Mouse (Mus musculus) retina, postnatal 1 day (tissue): ENCODE measurements at regions not wholly inside any gene's neighbourhood (a gene's known extent, or its start where the extent isn't known, plus 50 kb on each side); places are given as distances from the start of the nearest gene placed in this dataset.

Experiments
- DNase-seq: peaks from one replicate; pipeline ENCODE4 v3.0.0-alpha.2; 2012

DNA sequence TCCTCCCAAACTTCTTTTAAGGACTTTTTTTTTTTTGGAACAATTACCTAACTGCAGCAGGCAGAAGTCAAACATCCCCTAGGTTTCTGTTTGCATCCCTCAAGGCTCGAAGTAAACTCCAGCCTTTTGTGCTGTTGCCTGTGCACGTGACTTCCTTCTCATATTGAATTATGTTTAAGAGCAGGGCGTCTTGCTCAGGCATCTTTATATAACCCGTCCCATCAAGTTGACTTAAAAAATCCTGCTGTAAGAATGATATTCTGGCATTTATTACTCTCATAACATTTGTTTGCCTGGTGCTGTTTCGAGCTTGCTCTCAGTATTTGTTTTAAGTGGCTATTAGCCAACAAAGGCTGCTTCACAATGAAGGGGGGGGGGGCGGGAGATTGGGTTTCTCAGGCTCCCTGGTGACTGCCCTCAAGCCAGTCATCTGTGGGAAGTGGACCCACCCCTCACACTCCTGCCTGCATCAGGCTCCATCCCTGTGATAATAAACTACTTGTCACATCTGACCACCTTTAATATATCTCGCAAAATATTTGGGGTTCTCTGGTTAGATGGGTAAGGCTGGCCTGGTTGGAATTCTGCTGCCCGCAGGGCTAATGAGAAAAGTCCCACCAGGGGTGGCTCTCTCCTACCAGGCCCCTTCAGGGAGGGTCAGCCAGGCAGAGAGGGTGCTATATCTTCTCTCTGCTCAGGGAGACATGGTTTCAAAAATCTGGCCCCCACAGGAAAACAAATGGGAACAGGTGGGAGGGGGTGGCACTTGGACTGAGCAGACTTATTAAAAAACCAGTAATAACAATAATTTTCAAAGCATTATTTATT lies 277.1 kb upstream of the Atp5g3 start:
- no peak for DNase-seq

DNA sequence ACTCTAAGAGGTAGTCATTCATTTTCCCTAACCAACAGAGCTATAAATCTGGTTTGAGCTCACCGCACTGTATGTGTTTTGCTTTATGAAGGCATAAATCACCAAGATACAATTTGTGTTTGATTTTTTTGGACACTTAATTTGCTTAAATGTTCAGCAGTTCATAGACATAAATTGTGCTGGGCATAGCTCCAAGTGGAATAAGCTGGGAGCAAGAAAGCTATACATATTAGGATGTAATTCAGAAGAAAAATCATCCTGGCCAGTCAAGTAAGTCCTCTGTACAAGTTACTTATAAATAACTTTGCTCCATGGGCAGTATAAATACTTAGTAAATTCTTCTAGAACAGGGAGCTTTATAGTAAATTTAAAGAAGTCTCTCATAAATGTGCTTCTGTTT lies 267.0 kb upstream of the Atp5g3 start:
- DNase-seq, result no peak

DNA sequence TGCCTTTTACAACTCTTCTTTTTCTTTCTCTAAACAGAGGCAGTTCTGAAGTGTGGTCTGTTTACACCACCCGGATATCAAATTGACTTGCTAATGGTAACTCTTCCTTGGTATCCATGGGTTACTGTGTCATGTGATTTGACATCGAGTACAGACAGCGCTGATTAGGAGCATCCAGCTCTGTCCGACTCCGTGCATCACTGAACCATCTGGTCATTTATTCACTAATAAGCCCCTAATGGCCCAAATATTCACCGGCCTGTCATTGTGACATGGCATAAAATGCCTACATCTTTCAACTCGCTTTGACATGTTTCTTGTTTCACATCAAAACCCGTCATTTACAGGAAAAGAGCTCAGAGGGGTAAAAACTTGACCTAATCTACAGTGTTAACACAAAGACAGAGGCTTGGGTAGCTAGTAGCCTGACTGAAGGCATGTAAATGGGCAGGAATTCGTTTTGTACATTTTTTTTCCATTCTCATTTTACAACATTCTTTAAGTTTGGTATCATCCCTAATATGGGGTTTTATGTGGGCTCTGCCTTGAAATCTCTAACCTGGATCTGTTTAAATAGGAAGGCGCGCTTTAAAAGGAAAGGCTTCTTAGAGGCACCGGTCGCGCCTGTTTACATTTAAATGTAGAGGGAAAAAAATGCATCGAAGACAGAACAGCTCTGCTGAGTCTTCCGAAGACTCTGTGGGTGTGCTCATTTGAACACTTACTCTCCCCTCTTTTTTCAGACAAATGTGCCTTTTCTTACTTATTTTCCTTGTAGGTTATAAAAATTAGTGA lies 257.8 kb upstream of the Atp5g3 start:
- peak; percentile 82 for DNase-seq

DNA sequence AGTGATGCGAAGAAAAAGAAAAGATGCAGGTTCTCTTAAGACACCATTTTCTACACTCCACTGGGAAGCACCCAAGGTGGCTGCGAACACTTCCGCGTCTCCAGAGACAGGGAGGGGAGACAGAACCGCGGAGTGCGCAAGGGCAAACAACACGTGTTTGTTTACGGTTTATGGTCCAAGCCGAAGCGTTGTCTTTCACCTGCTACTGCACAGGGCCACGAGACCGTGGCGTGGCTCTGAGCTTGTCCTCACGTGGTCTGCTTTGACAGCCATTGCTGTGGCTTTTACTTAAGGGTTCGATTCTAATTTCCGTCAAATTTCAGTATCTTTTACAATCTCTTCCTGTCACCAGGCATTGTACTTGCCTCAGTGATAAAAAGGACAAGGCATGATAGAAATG lies 257.2 kb upstream of the Atp5g3 start:
- peak; percentile 22 for DNase-seq

DNA sequence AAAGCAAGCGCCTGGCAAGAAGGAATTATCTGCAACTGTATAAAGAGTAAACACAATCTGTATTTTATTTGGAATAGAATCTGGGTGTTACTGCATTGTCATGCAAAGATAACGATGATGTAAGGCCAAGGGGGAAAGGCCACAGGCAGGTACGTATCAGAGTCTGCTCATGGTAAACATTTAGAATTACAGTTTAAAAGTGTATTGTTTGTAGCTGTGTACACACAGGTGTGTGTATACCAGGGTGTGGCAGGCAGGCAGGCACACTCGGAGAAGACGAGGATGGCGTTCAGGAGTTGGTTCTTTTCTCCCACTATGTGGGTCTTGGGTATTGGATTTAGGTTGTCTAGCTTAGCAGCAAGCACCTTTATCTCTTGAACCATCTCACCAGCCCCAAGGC lies 242.9 kb upstream of the Atp5g3 start:
- no peak for DNase-seq

DNA sequence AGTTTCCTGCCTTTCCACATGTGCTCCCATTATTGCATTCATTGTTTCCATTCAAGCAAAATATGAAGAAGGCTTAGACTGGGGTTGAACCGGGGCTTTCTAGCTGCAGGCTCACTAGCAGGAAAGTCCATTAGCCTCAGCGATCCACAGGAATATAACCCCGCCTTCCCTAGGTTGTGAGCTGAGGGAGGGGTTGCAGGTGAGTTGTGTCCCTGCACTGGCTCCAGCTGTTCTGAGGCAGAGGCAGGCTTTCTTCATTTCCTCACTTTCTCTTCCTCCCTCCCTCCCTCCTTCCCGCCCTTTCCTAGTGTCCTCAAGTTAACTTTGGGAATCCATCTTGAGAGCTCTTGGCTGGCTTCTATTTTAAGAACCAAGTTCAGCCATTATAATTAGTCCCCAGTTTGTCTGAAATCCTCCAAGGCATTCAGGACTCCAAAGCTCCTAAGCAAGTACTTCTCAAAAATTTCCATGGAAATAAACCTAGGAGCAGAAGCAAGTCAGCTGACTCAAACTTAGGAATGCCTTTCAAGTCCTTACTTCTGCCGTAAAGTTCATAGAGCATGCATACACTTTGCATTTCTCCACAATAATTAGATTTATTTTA lies 242.2 kb upstream of the Atp5g3 start:
- no peak for DNase-seq

DNA sequence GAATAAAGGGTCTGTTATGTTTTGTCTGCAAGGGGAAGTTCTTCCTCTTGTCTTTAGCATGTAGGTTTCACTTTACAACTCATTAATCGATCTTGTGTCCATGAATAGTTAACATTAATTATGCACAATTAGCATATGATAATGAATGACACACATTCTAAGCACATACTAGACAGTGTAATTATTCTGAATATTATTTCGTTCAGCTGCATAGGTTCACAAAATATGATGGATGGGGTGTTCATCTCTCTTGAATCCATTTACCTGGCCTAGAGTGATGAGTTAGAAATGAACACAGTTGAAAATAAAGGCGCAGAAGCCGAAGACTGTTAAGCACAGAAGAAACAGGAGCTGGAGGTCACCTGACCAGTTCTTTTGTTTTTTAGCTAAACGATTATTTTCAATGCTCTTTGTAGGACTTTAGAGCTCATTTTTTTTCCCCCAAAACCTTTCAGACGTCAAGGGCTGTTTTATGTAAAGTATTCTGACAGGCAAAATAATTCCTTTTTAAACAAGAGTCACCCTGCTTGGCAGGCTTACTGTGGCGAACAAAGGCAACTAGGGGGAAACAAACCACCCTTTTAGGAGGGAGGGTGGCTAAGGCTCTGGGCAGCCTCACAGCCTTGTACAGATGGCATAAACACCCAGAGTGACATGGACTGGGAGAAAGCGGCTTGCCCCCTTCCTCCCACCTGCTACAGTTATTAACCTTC lies 241.6 kb upstream of the Atp5g3 start:
- peak; percentile 69 for DNase-seq

DNA sequence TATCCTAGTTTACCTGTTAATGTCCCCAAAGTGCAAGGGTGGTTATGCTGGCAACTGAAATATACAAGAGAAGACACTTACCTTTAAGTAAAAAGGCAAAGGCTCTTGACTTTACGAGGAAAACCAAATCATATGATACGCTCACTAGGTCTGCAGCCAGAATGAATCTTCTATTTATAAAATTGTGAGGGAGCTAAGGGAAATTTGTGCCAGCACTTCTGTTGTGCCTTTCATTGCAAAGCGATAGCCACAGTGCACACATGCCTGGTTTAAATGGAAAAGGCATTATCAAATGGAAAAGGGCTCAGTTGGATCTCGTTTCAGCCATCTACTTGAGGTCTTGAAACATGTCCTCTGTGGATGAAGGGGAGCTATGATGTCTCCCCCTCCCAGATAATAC lies 236.1 kb upstream of the Atp5g3 start:
- DNase-seq, result no peak

DNA sequence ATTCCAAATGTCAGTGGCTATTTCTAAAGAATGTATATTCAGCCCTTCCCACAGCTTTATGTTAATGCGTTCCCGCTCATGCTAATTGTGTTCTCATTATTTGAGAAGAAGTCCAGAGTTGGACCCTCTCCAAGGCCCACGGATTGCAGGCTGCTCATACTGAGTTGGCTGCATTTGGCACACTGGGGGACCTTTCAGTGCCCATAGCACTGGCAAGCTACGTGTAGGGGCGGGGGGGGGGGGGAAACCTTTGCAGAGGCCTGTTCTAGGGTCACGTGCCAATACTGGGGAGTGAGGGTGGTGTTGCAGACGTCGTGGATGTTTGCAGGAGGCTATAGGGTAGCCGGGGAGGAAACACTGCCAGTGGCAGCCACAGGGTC lies 225.5 kb upstream of the Atp5g3 start:
- peak; percentile 87 for DNase-seq

DNA sequence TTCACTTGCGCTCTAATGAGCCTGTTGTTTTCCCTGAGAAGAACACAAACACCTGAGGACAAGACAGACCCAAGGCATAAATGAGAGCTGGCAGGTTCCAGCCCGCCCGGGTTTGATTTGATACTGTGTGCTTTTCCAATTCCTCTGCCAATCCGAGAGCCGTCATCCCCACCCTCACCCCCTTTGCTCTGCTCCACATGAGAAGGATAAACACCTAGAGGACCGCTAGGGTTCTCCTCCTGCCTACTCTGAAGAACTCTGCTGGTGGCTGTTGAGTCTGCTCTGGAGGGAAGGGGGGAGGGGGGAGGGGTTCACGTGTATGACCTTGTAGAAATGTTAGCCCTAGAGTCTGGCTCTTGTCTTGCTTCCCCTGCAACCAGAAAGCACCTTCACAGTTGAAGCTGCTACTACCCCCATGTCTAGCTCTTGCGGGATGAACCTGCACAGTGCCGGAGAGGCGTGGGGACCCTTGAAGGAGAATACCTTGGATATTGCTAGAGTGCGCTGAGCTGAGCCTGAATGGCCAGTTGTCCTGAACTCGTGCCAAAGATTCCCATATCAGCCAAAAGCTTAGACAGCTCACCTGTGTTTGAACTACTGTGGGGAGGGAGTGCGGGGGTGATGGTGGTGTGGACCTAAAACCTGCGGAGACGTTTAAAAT lies 225.0 kb upstream of the Atp5g3 start:
- DNase-seq, result peak; percentile 43

DNA sequence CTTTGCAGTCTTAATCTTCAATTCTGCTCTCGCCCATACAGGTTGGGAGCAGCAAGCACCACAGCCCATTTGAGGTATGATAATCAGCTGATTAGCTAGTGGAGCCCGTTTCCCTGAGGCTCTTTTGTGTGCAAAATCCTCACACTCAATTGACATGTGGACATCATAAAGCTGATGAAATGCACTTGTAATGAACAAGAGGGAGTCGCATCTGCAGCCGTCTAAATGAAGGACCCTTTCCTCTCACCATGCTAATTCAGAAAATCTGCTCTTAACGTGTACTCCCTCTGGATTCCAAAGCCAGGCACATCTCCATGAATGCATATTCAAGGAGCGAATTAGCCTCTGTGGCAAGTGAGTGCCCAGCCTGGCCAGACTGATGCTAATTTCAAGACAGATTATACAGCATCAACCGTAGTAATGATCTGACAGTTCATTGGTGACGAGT lies 219.0 kb upstream of the Atp5g3 start:
- peak; percentile 58 for DNase-seq

DNA sequence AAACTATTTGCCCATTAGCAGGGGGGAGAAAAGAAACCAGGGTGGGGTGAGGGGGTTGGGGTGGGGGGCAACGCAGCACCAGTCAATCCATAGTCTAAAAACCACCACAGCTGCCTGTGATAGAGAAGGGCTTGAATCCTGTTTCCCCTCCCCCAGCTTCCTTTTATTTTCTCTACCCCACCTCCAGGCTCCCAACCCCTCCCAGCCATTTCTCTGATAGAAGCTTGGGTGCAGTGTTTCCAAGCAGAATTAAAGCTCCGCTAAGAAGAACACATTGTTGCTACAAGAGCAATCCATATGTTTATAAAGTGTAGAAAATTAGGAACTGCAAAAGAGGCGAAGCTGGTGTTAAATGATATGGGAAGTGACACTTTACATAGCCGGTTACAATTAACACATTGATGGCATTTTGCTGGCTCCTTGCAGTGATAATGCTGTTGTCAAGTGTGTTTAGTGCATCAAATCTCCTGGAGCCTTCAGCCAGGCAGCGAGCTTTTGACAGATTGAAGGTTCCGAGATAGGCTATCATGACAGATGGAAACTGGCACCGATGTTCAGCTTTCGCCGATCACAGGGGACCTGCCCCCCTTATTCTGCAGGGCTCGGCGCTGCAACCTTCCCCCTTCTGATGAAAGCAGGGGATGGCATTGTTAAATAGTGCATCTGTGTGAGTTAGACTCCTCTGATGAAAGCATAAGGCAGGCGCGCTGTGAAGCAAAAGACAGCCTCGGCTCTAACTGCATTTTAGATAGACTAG lies 217.8 kb upstream of the Atp5g3 start:
- DNase-seq, result peak; percentile 69

DNA sequence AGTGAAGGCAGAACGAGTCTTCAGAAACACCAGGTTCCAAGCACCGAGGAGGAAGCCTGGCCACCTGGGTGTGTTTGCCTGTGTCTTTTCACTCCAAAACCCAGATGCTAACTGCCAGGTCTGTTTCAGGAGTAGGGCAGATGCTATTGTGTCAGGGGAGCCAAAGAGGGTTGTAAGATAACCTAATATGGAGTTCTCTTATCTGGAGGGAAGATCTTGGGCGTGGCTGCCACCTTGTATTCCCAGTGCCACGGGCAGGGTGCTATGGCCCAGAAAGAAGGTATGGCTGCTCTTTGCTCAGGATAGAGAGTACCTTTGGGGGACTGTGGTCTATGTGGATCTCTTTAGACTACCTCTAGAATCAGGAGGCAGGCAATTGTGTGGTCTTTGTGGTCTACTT lies 216.0 kb upstream of the Atp5g3 start:
- no peak for DNase-seq

DNA sequence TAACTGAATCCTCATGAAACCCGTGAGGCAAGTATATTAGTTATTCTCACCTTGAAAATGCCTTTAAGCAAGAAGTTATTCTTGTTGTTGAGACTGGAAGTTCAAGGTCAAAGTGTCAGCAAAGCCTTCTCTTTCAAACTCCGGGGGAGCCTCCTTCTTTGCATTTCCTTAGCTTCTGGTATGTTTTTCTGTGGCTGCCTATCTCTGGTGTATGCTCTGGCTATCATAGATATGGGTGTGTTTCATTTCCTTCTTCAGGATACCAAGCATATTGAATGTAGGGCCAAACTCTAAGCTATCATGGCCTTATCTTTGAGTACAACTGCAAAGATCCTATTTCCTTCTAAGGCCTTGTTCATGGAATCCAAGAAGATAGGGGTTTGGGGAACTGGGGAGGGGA lies 213.1 kb upstream of the Atp5g3 start:
- no peak for DNase-seq

DNA sequence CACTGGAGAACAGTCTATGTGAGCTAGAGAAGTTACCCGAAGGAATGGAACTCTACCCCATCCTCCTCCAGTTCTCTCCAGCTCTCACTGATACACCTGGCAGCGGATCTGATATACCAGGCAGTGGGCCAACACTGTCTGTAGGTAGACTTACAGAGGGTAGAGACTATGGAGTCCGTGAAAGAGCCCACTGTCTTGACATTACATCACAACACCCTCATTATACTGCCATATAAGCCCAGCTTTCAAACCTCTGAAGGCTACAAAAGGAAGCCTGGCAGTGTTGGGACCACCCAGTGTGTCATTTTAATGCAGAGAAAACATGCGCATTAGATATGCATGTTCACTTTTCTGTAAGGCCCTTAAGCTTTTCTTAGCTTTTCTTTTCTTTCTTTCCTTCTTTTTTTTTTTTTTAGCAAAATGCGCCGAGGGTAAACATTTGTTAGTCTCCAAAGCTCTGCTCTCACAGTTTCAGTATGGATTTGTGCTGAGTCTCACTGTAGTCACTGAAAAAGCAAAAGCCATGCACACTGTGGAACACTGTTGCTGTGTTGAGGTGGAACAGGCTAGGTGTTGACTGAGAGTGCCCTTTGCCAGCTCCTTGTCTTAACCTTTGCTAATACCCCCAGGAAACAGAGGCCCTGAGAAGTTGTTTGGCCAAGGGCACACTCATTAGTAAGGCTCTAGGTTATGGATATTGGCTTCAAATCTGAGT lies 212.4 kb upstream of the Atp5g3 start:
- peak; percentile 50 for DNase-seq

DNA sequence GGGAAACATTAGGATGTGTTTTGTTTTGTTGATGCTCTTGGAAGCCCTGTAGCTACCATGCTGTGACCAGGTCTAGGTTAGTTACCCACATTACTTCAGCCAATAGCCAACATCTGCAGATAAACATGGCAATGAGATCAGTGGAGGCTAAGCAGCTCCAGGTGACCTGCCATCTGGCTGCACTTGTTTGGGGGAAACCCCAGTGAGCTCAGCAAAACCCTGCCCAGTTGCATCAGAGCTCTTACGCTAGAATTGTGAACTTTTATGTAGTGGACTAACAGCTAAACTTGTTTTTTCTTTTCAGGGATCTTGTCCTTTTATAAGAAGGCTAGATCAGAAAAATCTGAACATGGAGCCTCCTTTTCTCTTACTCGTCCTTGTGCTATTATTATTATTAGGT lies 211.8 kb upstream of the Atp5g3 start:
- DNase-seq, result no peak

DNA sequence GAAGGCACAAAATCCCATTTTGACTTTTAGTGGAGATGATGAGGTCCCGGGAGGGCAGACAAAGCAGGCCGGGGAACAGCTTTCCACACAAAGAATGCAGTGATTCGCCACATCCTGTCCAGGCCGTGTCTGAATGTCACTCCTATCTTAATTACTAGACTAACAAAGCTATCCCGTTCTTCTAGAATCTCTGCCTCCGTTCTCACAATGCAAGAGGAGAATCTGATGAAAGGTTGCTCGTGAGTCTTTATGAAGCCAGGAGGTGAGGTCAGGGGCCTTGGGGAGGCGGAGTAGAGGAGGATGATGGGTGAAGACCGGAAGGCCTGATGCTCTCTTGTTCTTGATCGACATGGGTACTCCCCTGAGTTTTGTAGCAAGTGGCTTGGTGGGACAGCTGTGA lies 208.9 kb upstream of the Atp5g3 start:
- no peak for DNase-seq

DNA sequence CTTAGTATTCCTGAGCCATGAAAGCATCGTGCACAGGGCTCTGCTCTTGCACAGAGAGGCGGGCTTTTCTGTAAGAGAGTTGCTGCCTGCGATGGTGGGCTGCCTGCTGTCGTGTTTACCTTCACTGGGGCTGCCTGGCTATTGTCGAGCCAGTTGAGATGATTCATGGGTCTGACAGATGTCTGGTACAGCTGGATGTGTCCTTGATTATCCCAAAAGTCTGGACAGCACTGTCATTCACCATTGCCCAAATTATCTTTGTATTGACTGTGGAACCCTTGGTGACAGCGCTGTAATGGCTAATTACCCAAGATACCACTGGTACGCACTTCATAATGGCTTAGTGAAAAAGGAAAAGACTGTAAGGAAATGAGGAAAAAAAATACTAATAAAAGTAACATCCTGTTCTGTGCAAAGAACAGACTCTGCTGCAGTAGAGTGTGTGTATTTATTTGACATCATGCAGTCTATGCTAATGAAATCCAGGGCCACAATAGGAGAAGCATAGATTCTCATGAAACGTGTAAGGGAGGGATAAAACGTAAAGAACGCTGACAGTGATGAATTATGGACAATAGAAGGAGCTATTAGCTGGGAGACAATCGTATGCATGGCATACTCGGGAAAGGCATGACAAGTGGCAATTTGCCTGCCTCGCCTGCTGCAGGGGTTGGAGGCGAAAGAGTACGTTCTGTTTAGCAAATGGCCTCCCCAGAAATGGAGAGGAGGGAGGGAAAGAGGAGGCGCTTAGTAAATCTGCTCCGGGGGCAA lies 208.2 kb upstream of the Atp5g3 start:
- peak; percentile 22 for DNase-seq

DNA sequence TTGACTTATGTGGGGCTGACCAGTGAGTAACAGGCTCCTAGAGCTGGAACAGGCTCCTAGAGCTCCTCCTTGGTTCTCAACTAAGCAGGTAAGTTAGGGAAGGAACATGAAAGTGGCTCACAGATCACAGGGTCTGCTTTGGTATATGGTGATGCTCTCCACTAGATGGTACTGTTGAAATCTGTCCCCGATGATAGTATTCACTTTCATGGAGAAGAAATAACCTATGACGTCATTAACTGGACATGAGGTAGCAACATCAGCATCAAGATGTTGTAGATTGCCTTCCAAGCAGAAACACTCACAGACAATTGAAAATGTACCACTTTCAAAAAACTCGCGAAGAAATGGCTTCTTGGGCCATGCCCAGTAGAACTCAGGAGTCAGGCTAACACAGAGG lies 195.3 kb upstream of the Atp5g3 start:
- no peak for DNase-seq

DNA sequence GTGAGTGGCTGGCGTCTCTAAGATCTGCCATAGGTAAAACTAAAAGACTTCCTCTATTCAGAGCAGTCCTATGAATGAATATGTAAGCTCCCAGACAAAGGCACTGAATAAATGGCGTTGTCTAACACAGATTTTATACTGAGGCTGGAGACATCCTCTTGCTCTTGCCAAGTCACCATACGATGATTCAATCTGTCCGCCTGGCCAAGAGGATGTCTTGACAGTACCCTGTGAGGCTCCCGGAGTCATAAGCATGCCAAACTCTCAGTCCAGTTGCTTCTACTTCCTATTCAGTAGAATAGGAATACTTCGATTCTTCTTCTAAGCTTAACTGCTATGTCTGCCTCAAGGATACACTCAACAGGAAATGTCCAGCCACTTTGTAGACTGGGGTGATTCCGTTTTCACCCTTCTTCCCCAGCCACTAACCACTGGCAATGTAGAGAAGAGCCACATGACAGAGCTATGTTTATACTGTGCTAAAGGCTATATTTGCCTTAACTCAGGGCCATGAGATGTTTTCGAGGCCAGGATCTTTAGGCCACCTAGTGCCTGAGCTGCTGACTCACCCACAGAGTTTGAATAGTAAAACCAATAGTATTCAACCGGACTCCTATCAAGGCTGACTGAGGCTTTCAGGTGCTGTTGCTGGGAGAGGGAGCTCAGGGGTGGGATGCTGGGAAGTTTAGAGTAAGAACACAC lies 188.7 kb upstream of the Atp5g3 start:
- no peak for DNase-seq
